Mouse (Mus musculus): ENCODE data around the gene Gm3233. TPM values are rescaled to one million over a fixed set of nuclear protein-coding genes. Genes with fewer than 3 reads are reported as not detected.

Gene Gm3233
- polyA plus RNA-seq (2015; fragmentation: Nextera tagmentation; extraction: Ambion mirVana), result not detected in 2 replicates

DNA sequence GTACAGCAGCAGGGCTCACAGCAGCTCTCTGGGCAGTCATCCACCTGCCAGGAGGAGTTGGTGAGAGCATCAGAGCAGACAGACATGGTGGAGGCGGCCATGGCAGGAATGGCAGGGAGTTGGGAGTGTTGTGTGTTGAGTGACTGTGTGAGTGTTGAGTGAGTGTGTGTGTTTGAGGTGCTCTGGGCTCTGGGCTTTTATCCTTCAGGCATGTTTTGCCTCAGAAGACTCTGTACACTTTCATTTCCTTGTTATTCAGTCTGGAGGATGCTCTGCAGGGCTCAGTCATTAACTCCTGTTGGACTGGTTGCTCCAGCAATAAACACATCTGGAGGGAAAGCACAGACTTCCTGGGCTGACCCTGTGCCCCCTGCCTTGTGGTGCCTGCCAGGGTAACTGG is at the start of gene Gm3233:
Gm3233 (minus strand) TSS at position 101 of the 400 bp plus-strand sequence.

DNA sequence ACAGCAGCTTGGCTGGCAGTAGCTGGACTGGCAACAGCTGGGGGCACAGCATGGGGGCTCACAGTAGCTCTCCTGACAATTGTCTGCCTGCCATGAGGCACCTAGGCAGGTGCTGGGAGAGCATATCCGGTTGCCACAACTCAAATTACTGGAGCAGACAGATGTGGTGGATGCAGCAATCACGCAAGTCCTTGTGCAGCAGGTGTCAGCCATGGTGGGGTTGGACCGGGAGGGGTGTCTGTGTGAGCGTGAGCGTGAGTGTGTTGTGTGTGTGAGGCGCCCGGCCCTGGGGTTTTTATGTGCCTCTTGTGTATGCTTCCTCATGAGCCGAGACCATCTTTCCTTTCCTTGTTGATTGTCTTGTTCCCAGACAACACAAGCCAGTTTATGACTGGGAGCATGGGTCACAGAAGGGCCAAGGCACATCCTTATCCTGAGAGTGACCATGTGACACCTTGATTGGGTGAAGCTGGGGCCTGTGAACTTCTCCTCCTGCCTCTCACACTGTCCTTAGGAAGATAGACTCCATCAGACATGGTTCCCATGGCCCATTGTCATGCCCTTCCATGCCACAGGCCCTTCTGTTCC is 39.5 kb upstream of the Gm3233 start, which contains the start of gene Gm19668:
Gm19668 (minus strand) TSS at position 213 of the 588 bp plus-strand sequence.

DNA sequence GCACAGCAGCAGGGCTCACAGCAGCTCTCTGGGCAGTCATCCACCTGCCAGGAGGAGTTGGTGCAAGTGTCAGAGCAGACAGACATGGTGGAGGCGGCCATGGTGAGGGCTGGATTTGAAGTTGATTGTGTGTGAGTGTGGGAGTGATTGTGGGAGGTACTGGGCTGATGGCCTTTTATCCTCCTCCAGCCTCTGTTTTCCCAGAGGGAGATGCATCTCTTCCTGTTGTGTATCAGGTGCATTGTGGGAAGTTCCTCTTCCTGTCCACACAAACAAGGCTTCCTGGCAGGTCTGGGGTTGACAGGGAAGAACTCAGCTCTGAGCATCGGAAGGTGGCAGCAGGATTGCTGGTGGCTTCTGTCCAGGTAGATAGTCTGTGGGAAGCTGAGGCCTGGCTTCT is 35.5 kb upstream of the Gm3233 start, which contains the start of gene Gm9639:
Gm9639 (minus strand) TSS at position 101 of the 400 bp plus-strand sequence.

DNA sequence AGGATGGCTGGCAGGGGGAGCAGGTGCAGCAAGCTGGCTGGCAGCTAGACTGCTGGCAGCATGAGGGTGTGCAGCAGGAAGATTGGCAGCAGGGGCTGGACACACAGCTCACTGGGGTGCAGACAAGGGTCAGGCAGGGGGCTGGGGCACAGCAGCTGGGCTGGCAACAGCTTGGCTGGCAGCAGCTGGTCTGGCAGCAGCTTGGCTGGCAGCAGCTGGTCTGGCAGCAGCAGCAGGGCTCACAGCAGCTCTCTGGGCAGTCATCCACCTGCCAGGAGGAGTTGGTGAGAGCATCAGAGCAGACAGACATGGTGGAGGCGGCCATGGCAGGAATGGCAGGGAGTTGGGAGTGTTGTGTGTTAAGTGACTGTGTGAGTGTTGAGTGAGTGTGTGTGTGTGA is 28.4 kb upstream of the Gm3233 start, which contains the start of gene Gm7137:
Gm7137 (minus strand) TSS at position 325 of the 400 bp plus-strand sequence.

DNA sequence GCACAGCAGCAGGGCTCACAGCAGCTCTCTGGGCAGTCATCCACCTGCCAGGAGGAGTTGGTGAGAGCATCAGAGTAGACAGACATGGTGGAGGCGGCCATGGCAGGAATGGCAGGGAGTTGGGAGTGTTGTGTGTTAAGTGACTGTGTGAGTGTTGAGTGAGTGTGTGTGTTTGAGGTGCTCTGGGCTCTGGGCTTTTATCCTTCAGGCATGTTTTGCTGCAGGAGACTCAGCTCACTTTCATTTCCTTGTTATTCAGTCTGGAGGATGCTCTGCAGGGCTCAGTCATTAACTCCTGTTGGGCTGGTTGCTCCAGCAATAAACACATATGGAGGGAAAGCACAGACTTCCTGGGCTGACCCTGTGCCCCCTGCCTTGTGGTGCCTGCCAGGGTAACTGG is 23.0 kb upstream of the Gm3233 start, which contains the start of gene Gm3250:
Gm3250 (minus strand) TSS at position 101 of the 400 bp plus-strand sequence.

DNA sequence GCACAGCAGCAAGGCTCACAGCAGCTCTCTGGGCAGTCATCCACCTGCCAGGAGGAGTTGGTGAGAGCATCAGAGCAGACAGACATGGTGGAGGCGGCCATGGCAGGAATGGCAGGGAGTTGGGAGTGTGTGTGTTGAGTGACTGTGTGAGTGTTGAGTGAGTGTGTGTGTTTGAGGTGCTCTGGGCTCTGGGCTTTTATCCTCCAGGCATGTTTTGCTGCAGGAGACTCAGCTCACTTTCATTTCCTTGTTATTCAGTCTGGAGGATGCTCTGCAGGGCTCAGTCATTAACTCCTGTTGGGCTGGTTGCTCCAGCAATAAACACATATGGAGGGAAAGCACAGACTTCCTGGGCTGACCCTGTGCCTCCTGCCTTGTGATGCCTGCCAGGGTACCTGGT is 17.4 kb upstream of the Gm3233 start, which contains the start of gene Gm7138:
Gm7138 (minus strand) TSS at position 101 of the 400 bp plus-strand sequence.

DNA sequence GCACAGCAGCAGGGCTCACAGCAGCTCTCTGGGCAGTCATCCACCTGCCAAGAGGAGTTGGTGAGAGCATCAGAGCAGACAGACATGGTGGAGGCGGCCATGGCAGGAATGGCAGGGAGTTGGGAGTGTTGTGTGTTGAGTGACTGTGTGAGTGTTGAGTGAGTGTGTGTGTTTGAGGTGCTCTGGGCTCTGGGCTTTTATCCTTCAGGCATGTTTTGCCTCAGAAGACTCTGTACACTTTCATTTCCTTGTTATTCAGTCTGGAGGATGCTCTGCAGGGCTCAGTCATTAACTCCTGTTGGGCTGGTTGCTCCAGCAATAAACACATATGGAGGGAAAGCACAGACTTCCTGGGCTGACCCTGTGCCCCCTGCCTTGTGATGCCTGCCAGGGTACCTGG is 11.7 kb upstream of the Gm3233 start, which contains the start of gene Gm3238:
Gm3238 (minus strand) TSS at position 101 of the 400 bp plus-strand sequence.

DNA sequence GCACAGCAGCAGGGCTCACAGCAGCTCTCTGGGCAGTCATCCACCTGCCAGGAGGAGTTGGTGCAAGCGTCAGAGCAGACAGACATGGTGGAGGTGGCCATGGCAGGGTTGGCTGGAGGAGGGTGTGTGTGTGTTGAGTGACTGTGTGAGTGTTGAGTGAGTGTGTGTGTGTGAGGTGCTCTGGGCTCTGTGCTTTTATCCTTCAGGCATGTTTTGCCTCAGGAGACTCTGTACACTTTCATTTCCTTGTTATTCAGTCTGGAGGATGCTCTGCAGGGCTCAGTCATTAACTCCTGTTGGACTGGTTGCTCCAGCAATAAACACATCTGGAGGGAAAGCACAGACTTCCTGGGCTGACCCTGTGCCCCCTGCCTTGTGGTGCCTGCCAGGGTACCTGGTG is 8.2 kb downstream of the Gm3233 start, which contains the start of gene Gm9736:
Gm9736 (minus strand) TSS at position 101 of the 400 bp plus-strand sequence.

DNA sequence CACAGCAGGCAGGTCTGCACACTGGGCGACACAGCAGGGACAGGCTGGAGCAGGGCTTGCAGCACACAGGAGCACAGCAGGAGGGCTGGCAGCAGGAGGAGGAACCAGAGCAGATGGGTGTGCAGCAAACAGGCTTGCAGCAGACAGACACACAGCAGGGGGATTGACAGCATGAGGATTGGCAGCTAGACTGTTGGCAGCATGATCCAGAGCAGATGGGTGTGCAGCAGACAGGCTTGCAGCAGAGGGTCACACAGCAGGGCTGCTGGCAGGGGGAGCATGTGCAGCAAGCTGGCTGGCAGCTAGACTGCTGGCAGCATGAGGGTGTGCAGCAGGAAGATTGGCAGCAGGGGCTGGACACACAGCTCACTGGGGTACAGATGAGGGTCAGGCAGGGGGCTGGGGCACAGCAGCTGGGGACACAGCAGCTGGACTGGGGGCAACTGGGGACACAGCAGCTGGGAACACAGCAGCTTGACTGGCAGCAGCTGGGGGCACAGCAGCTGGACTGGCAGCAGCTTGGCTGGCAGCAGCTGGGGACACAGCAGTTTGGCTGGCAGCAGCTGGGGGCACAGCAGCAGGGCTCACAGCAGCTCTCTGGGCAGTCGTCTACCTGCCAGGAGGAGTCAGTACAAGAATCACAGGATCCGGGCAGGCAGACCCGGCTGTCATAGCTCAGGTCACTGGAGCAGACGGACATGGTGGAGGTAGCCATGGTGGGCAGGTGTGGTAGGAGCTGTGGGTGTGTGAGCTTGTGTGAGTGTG is 17.4 kb downstream of the Gm3233 start, which contains the start of gene Gm18596:
Gm18596 (minus strand) TSS at position 715 of the 765 bp plus-strand sequence.

DNA sequence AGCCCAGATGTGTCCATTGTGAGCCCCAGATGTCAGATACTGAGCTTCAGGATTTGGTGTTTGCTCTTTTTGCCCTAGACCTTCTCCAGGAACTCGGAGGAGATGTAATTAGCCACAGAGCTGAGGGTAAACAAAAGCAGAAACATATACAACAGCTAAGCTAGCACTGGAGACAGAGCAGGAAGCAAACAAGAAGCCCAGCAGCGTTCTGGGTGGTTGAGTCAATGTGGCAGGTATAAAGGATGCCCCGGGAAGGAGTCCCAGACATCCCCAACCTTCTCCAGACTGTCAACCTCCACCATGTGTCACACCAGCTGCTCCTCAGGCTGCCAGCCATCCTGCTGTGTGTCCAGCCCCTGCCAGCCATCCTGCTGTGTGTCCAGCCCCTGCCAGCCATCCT is 33.3 kb downstream of the Gm3233 start, which contains the start of gene Gm10100:
Gm10100 (plus strand) TSS at position 301 of the 400 bp plus-strand sequence.

DNA sequence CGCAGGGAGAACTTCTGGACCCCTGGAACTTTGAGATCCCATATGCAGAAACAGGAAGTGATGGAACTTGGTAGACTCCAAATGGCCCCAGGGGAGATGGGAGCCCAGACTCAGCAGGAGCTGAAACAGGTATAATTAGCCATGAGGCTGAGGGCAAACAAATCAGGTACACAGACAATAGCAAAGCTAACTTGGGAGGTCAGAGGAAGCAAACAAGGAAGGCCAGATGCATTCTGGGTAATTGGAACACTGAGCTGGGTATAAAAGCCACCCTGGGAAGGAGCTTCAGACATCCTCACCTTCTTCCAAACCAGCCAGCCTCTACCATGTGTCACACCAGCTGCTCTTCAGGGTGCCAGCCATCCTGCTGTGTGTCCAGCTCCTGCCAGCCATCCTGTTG is 39.2 kb downstream of the Gm3233 start, which contains the start of gene Krtap12-1:
Krtap12-1 (plus strand) TSS at position 301 of the 400 bp plus-strand sequence.

DNA sequence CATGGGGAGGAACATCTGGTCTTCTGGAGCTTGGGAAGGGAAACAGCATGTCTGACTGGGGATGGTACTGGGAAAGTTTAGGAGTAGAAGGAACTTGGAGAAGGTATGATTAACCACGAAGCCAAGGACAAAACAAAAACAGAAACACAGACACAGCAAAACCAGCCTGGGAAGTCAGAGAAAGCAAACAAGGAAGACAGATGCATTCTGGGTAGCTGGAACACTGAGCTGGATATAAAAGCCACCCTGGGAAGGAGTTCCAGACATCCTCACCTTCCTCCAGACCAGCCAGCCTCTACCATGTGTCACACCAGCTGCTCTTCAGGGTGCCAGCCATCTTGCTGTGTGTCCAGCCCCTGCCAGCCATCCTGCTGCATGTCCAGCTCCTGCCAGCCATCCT is 44.0 kb downstream of the Gm3233 start, which contains the start of gene Gm10142:
Gm10142 (plus strand) TSS at position 301 of the 400 bp plus-strand sequence.

DNA sequence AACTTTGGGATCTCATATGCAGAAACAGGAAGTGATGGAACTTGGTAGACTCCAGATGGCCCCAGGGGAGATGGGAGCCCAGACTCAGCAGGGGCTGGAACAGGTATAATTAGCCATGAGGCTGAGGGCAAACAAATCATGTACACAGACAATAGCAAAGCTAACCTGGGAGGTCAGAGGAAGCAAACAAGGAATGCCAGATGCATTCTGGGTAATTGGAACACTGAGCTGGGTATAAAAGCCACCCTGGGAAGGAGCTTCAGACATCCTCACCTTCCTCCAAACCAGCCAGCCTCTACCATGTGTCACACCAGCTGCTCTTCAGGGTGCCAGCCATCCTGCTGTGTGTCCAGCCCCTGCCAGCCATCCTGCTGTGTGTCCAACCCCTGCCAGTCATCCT is 48.3 kb downstream of the Gm3233 start, which contains the start of gene Gm10024:
Gm10024 (plus strand) TSS at position 301 of the 400 bp plus-strand sequence.

Other genes with a start within 250 kb of the Gm3233 start
- gene Fam207a, start 243.9 kb downstream of the Gm3233 start, polyA plus RNA-seq (2015; fragmentation: Nextera tagmentation; extraction: Ambion mirVana), result 13.1 and 15.7 TPM in 2 replicates
- 1.6 and 1.8 TPM in 2 replicates for gene Itgb2, start 229.4 kb downstream of the Gm3233 start, polyA plus RNA-seq (2015; fragmentation: Nextera tagmentation; extraction: Ambion mirVana)
- gene Pttg1ip, start 178.0 kb downstream of the Gm3233 start, polyA plus RNA-seq (2015; fragmentation: Nextera tagmentation; extraction: Ambion mirVana), result 79.3 and 92.3 TPM in 2 replicates
- gene Sumo3, start 153.6 kb downstream of the Gm3233 start, polyA plus RNA-seq (2015; fragmentation: Nextera tagmentation; extraction: Ambion mirVana), result 133 and 146 TPM in 2 replicates
- gene Gm49325, start 153.5 kb downstream of the Gm3233 start, polyA plus RNA-seq (2015; fragmentation: Nextera tagmentation; extraction: Ambion mirVana), result 5.2 and 11.3 TPM in 2 replicates
- gene Ube2g2, start 137.4 kb downstream of the Gm3233 start, polyA plus RNA-seq (2015; fragmentation: Nextera tagmentation; extraction: Ambion mirVana), result 112 and 114 TPM in 2 replicates
- 0.07 TPM in 1 of 2 replicates, not detected in the other for gene Tspear, start 73.1 kb downstream of the Gm3233 start, polyA plus RNA-seq (2015; fragmentation: Nextera tagmentation; extraction: Ambion mirVana)
- gene Gm19402, start 68.9 kb downstream of the Gm3233 start, polyA plus RNA-seq (2015; fragmentation: Nextera tagmentation; extraction: Ambion mirVana), result not detected in 2 replicates
- not detected in 2 replicates for gene Gm9508, start 62.4 kb downstream of the Gm3233 start, polyA plus RNA-seq (2015; fragmentation: Nextera tagmentation; extraction: Ambion mirVana)
- not detected in 2 replicates for gene Gm10272, start 53.1 kb downstream of the Gm3233 start, polyA plus RNA-seq (2015; fragmentation: Nextera tagmentation; extraction: Ambion mirVana)
- not detected in 2 replicates for gene Gm10024, start 48.2 kb downstream of the Gm3233 start, polyA plus RNA-seq (2015; fragmentation: Nextera tagmentation; extraction: Ambion mirVana)
- gene Gm10142, start 43.9 kb downstream of the Gm3233 start, polyA plus RNA-seq (2015; fragmentation: Nextera tagmentation; extraction: Ambion mirVana), result not detected in 2 replicates
- not detected in 2 replicates for gene Krtap12-1, start 39.1 kb downstream of the Gm3233 start, polyA plus RNA-seq (2015; fragmentation: Nextera tagmentation; extraction: Ambion mirVana)
- gene Gm10100, start 33.2 kb downstream of the Gm3233 start, polyA plus RNA-seq (2015; fragmentation: Nextera tagmentation; extraction: Ambion mirVana), result not detected in 2 replicates
- not detected in 2 replicates for gene Gm18596, start 17.0 kb downstream of the Gm3233 start, polyA plus RNA-seq (2015; fragmentation: Nextera tagmentation; extraction: Ambion mirVana)
- gene Gm9736, start 8.3 kb downstream of the Gm3233 start, polyA plus RNA-seq (2015; fragmentation: Nextera tagmentation; extraction: Ambion mirVana), result not detected in 2 replicates
- not detected in 2 replicates for gene Gm3238, start 11.6 kb upstream of the Gm3233 start, polyA plus RNA-seq (2015; fragmentation: Nextera tagmentation; extraction: Ambion mirVana)
- gene Gm7138, start 17.3 kb upstream of the Gm3233 start, polyA plus RNA-seq (2015; fragmentation: Nextera tagmentation; extraction: Ambion mirVana), result not detected in 2 replicates
- not detected in 2 replicates for gene Gm3250, start 22.9 kb upstream of the Gm3233 start, polyA plus RNA-seq (2015; fragmentation: Nextera tagmentation; extraction: Ambion mirVana)
- not detected in 2 replicates for gene Gm7137, start 28.5 kb upstream of the Gm3233 start, polyA plus RNA-seq (2015; fragmentation: Nextera tagmentation; extraction: Ambion mirVana)
- gene Gm9639, start 35.4 kb upstream of the Gm3233 start, polyA plus RNA-seq (2015; fragmentation: Nextera tagmentation; extraction: Ambion mirVana), result not detected in 2 replicates
- not detected in 2 replicates for gene Gm19668, start 39.5 kb upstream of the Gm3233 start, polyA plus RNA-seq (2015; fragmentation: Nextera tagmentation; extraction: Ambion mirVana)
- not detected in 2 replicates for gene Gm9507, start 52.2 kb upstream of the Gm3233 start, polyA plus RNA-seq (2015; fragmentation: Nextera tagmentation; extraction: Ambion mirVana)
- not detected in 2 replicates for gene Gm2696, start 55.0 kb upstream of the Gm3233 start, polyA plus RNA-seq (2015; fragmentation: Nextera tagmentation; extraction: Ambion mirVana)
- gene Krtap10-4, start 67.4 kb upstream of the Gm3233 start, polyA plus RNA-seq (2015; fragmentation: Nextera tagmentation; extraction: Ambion mirVana), result not detected in 2 replicates
- gene Krtap10-10, start 76.3 kb upstream of the Gm3233 start, polyA plus RNA-seq (2015; fragmentation: Nextera tagmentation; extraction: Ambion mirVana), result not detected in 2 replicates
- gene Gm36176, start 87.1 kb upstream of the Gm3233 start, polyA plus RNA-seq (2015; fragmentation: Nextera tagmentation; extraction: Ambion mirVana), result not detected in 2 replicates
- not detected in 2 replicates for gene Gm10318, start 93.2 kb upstream of the Gm3233 start, polyA plus RNA-seq (2015; fragmentation: Nextera tagmentation; extraction: Ambion mirVana)
- not detected in 2 replicates for gene Gm3285, start 102.3 kb upstream of the Gm3233 start, polyA plus RNA-seq (2015; fragmentation: Nextera tagmentation; extraction: Ambion mirVana)
- 0.61 and 0.74 TPM in 2 replicates for gene Lrrc3, start 142.9 kb upstream of the Gm3233 start, polyA plus RNA-seq (2015; fragmentation: Nextera tagmentation; extraction: Ambion mirVana)
- gene Trpm2, start 210.9 kb upstream of the Gm3233 start, polyA plus RNA-seq (2015; fragmentation: Nextera tagmentation; extraction: Ambion mirVana), result 0.33 and 0.35 TPM in 2 replicates
- gene 1810043G02Rik, start 218.8 kb upstream of the Gm3233 start, polyA plus RNA-seq (2015; fragmentation: Nextera tagmentation; extraction: Ambion mirVana), result 12.9 and 13.1 TPM in 2 replicates

Measured in skeletal muscle tissue, postnatal 0 days (tissue).